Mouse (Mus musculus) megakaryocyte, embryonic 14.5 days (primary cell): ENCODE results near the gene Vangl2.

Experiments used
- FLI1 ChIP-seq: IDR thresholded peaks from 2 replicates; pipeline ENCODE4 v1.6.1; 2012; ENCODE audit warnings: low read length, inconsistent platforms, mixed read lengths
- GATA1 ChIP-seq: IDR thresholded peaks from 3 replicates; pipeline ENCODE4 v1.6.1; 2012; ENCODE audit warnings: mixed read lengths, low read length, inconsistent platforms, borderline replicate concordance

GRCm38 (mm10) chr1:172052766-172053279 is 24.6 kb upstream of the Vangl2 start:
- no peak for TF ChIP-seq GATA1
- TF ChIP-seq FLI1 = no peak
